Mouse (Mus musculus) midbrain, embryonic 16.5 days (tissue): ENCODE measurements at regions not wholly inside any gene's neighbourhood (a gene's known extent, or its start where the extent isn't known, plus 50 kb on each side); places are given as distances from the start of the nearest gene placed in this dataset.
A peak's percentile ranks its signal among the peaks of the same experiment; 100 is the strongest.

Experiments
- ATAC-seq: fragments of 200-750 bp; cut with Nextera tagmentation; 2 replicates; pipeline ENCODE4 v1.8.0; 2017; ENCODE audit warnings: moderate TSS enrichment
- H3K27ac ChIP-seq: fragments of 300-500 bp; sonication (generic); 2 replicates; pipeline ENCODE4 v1.5.1; 2014; ENCODE audit warnings: mild to moderate bottlenecking, low read length, mixed read lengths
- H3K27me3 ChIP-seq: fragments of 300-500 bp; sonication (generic); 2 replicates; pipeline ENCODE4 v1.6.1; 2014; ENCODE audit warnings: low read depth, low read length, mixed read lengths; ENCODE audit not compliant: control insufficient read depth, insufficient read depth
- H3K36me3 ChIP-seq: fragments of 300-500 bp; sonication (generic); 2 replicates; pipeline ENCODE4 v1.6.1; 2014; ENCODE audit warnings: mild to moderate bottlenecking, low read length, moderate library complexity, mixed read lengths; ENCODE audit not compliant: control insufficient read depth, insufficient read depth
- H3K4me1 ChIP-seq: fragments of 300-500 bp; sonication (generic); 2 replicates; pipeline ENCODE4 v1.6.1; 2014; ENCODE audit warnings: mild to moderate bottlenecking, low read length, mixed read lengths; ENCODE audit not compliant: control insufficient read depth, insufficient read depth
- H3K4me2 ChIP-seq: fragments of 300-500 bp; sonication (generic); 2 replicates; pipeline ENCODE4 v1.6.1; 2014; ENCODE audit warnings: mild to moderate bottlenecking, low read length, mixed read lengths
- H3K4me3 ChIP-seq: fragments of 300-500 bp; sonication (generic); 2 replicates; pipeline ENCODE4 v1.5.1; 2014; ENCODE audit warnings: low read depth, mild to moderate bottlenecking, low read length, moderate library complexity, mixed read lengths
- H3K9ac ChIP-seq: fragments of 300-500 bp; sonication (generic); 2 replicates; pipeline ENCODE4 v1.6.1; 2014; ENCODE audit warnings: low read depth, low read length, mixed read lengths
- H3K9me3 ChIP-seq: fragments of 300-500 bp; sonication (generic); replicated peaks from 2 replicates; pipeline ENCODE4 v1.6.1; 2014; ENCODE audit warnings: mild to moderate bottlenecking, low read length, mixed read lengths; ENCODE audit not compliant: control insufficient read depth, poor library complexity, severe bottlenecking
- WGBS: fragments of 180-500 bp; shearing (Covaris S2); extraction: QIAGEN DNeasy Blood & Tissue Kit; methylation state at CpG from one replicate; pipeline ENCODE4 v1.1.7; 2014; 5-methylcytosine and 5-hydroxymethylcytosine counted together

DNA sequence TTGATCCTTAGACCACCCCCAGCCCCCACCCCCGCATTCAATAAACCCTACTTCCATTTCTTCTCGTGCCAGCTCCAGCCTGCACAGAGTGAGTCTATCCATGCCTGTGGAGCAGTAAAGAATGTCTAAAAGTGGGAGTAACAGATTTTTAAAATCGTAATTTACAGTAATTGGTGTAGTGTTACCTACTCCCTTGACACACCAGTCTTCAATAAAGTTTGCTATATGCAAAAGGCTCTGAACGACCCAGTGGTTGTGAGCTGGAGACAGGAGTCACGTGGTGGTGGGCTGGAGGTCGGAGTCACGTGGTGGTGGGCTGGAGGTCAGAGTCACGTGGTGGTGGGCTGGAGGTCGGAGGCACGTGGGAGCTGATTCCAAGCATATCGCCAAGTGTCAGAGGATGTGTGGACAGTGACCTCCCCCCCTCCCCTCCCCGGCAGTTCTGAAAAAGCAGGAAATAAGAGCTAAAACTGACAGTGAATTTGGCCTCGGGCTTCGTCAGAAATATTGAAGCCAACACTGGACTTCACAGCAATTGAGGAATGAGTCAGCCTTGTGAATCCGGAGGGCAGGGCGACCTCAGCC, 122.2 kb upstream of the Foxn2 start:
- Histone ChIP-seq H3K9me3 (no peaks in the 10 kb centered on the region), H3K36me3 (no peaks in the 10 kb centered on the region), H3K4me3 (no peak overlapping the region), H3K4me1 (no peaks in the 10 kb centered on the region; the same call in 1 of the 2 replicates), H3K9ac (no peak overlapping the region), H3K27ac (no peak overlapping the region), H3K27me3 (no peaks in the 10 kb centered on the region; the same call in 1 of the 2 replicates), H3K4me2 (no peak overlapping the region)
- WGBS, result 83% methylated on average over 16 of the region's 16 CpGs
- ATAC-seq, result no peak

DNA sequence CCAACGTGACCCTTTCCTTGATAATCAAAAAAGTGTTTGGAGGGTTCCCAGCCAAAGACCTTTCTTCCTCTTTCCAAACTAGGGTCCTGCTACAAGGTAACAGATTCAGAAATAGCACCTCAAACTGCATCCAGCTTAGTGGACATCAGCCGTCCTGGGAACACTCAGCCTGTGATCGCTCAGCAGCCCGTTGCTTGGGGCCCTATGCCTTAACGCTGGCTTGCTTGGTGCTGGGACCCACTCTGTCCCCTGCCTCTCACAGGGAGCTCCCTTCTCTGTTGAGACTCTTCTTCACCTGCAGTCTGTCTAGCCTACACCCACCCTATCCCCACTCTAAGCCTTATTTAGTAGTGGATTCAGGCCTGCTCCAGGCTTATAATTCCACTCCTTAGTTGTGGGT, 121.6 kb upstream of the Foxn2 start:
- Histone ChIP-seq H3K9ac (no peak overlapping the region), H3K4me1 (no peaks in the 10 kb centered on the region; the same call in 1 of the 2 replicates), H3K4me3 (no peak overlapping the region), H3K36me3 (no peaks in the 10 kb centered on the region), H3K27ac (no peak overlapping the region), H3K4me2 (no peak overlapping the region), H3K27me3 (peaks cover 3% of the 10 kb centered on the region; the same call in 1 of the 2 replicates), H3K9me3 (no peaks in the 10 kb centered on the region)
- no peak for ATAC-seq
- WGBS, result 72% methylated on average over 5 of the region's 5 CpGs

DNA sequence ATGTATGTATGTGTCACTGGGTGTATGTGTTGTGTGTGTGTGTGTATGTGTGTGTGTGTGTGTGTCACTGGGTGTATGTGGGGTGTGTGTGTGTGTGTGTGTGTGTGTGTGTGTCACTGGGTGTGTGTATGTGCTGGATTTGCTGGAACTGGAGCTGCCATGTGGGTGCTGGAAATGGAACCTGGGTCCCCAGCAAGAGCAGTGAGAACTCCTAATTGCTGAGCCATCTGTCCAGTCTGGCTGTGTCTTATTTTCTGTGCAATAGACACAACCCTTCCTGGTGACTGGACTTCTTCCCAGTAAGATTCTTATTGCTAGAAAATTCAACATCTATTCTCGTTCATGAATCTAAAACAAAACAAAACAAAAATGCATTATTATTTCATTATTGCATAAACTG, 119.8 kb upstream of the Foxn2 start:
- peaks cover 5% of the 10 kb centered on the region; the same call in 1 of the 2 replicates for H3K27me3 ChIP-seq
- ATAC-seq, result no peak
- no peak overlapping the region for H3K27ac ChIP-seq
- peaks cover under 1% of the 10 kb centered on the region; the same call in 1 of the 2 replicates for H3K4me1 ChIP-seq
- no peaks in the 10 kb centered on the region for H3K9me3 ChIP-seq
- no peak overlapping the region for H3K4me3 ChIP-seq
- 82% methylated on average over 1 of the region's 1 CpGs for WGBS
- H3K36me3 ChIP-seq, result no peaks in the 10 kb centered on the region
- H3K4me2 ChIP-seq, result no peak overlapping the region
- no peak overlapping the region for H3K9ac ChIP-seq

DNA sequence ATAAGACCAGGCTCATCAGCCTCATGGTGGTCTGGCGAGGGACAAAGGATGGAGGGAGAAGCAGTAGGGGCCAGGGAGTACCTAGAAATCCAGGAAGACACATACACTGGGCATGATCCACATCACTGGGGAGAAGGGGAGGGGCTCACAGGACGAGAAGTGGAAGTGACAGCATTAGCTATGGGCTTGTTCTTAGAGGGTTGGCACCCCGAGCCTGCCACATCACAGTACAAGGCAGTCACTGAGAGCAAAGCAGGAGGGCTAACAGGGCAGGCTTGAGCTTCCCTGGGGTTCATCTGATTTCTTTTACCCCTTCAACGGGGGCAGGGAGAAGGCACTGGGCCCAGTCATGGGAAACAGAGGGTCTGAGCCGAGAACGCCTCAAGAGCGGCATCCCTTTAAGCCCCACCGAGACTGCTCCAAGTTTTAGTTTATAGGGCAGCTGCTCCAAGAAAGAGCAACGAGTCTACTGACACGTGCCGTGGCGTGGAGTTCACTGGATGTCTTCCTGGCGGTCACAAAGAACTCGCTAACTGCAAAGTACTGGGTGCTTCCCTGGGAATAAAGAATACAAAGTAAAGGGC, 115.1 kb upstream of the Foxn2 start:
- H3K36me3 ChIP-seq, result no peaks in the 10 kb centered on the region
- no peak overlapping the region for H3K4me3 ChIP-seq
- peak; percentile 33 for ATAC-seq
- H3K9ac ChIP-seq, result no peak overlapping the region
- H3K9me3 ChIP-seq, result 0 out of 2 replicates have a peak, but pooled peaks cover under 1% of the 10 kb centered on the region
- WGBS, result 14% methylated on average over 14 of the region's 14 CpGs
- peaks cover 15% of the 10 kb centered on the region for H3K4me1 ChIP-seq
- H3K27ac ChIP-seq, result 0 out of 2 replicates have a peak overlapping the region, but pooled peaks have one; percentile 34
- H3K4me2 ChIP-seq, result no peak overlapping the region
- peaks cover 5% of the 10 kb centered on the region; the same call in 1 of the 2 replicates for H3K27me3 ChIP-seq

DNA sequence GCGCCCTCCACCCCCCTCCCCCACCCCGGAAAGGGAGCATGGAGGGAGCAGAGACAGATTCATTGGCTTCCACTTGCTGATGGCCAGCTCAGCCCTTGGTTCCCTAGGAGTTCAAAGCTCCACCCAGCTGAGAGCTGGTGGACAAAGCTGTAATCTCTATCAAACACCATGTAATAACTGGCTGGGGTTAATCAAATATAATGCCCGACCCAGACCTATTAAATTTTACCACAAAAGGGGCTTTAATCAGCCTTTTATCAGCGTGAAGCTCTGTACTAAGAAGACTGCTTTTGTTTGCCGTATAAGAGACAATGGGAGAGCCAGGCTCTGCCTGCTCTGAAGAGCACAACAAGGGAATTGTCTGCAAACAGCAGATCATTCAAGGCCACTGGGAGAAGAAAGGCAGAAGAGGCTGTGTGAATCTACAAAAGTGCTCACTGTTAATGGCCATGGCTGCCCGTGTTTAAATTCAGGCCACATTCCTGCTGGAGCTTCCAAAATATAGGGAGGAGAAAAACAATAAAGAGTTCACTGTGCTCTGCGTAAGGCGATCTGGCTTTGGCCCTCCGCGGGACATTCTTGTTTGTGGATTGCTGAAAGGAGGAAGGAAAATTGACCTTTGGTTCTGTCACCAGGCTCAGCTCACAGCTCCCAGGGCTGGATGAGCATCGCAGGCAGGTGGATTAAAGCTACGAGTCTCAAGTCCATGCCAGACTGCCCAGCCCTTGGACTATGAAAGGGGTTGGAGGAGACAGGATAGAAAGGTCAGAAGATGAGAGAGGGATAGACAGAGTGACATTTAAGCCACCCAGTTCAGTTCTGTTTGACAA, 114.4 kb upstream of the Foxn2 start:
- 6% methylated on average over 12 of the region's 12 CpGs for WGBS
- peaks cover 15% of the 10 kb centered on the region for H3K4me1 ChIP-seq
- peaks cover 5% of the 10 kb centered on the region; the same call in 1 of the 2 replicates for H3K27me3 ChIP-seq
- H3K4me2 ChIP-seq, result no peak overlapping the region
- 0 out of 2 replicates have a peak overlapping the region, but pooled peaks have one; percentile 8 for H3K9ac ChIP-seq
- H3K27ac ChIP-seq, result 0 out of 2 replicates have a peak overlapping the region, but pooled peaks have one; percentile 34
- no peak overlapping the region for H3K4me3 ChIP-seq
- 0 out of 2 replicates have a peak, but pooled peaks cover 2% of the 10 kb centered on the region for H3K9me3 ChIP-seq
- ATAC-seq, result peak; percentile 69
- H3K36me3 ChIP-seq, result no peaks in the 10 kb centered on the region

DNA sequence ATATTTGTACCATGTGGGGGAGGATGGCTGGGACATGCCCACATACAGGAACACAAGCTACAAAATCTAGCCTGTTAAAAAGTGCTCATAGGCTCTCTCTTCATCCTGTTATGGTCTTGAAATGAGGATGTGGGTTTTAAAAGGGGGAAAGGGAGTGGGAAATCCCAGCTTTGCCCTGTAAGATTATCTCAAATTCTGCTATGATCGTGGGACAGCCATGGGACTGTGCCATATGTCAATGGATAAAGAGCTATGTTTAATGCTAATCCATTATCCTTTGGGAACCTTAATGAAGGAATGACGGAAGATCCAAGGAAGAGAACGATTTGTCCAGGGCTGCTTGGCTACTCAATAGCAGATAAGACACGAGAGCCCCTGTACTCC, 113.8 kb upstream of the Foxn2 start:
- H3K4me2 ChIP-seq, result no peak overlapping the region
- peaks cover 15% of the 10 kb centered on the region for H3K4me1 ChIP-seq
- H3K27me3 ChIP-seq, result peaks cover 5% of the 10 kb centered on the region; the same call in 1 of the 2 replicates
- no peaks in the 10 kb centered on the region for H3K36me3 ChIP-seq
- no peak overlapping the region for H3K9ac ChIP-seq
- WGBS, result 40% methylated on average over 4 of the region's 4 CpGs
- no peak overlapping the region for H3K4me3 ChIP-seq
- H3K9me3 ChIP-seq, result 0 out of 2 replicates have a peak, but pooled peaks cover 2% of the 10 kb centered on the region
- no peak overlapping the region for H3K27ac ChIP-seq
- ATAC-seq, result no peak

DNA sequence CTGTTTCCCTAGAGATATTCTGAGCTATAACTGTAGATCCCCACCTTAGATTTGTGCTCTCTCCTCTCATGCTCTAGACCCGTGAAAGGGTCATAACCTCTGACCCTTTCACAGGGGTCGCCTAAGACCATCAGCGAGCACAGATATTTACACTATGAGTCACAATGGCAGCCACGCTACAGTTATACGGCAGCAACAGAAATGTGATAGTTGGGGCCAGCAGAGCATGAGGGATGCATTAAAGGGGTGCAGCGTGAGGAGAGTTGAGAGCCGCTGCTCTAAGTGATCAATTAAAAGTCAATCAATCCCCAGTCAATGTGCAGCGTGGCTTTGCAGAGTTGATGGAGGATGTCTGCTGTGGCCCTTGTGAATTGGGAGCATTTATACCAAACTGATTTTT, 112.7 kb upstream of the Foxn2 start:
- Histone ChIP-seq H3K27ac (no peak overlapping the region), H3K27me3 (peaks cover 5% of the 10 kb centered on the region; the same call in 1 of the 2 replicates), H3K9ac (no peak overlapping the region), H3K4me1 (peaks cover 15% of the 10 kb centered on the region), H3K4me3 (no peak overlapping the region), H3K4me2 (no peak overlapping the region), H3K9me3 (0 out of 2 replicates have a peak, but pooled peaks cover 2% of the 10 kb centered on the region), H3K36me3 (no peaks in the 10 kb centered on the region)
- WGBS, result 47% methylated on average over 8 of the region's 8 CpGs
- no peak for ATAC-seq

DNA sequence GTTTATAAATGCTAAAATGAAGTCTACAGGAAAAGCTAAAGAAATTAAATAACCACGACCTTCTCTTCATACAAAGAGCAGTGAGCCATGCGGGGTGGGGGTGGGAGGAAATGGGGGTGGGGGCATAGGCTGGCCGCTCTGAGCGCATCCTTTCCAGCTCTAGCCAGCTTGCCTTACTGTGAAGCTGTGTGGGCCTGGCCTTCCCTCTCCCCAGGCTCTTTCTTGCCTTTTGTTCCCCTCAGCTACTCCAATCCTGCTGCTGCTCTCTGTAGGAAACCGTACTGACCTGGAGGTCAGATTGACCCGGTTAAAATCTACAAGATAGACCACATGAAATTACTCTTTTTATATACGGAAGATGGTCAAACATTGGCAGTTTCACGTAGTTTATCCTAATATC, 111.7 kb upstream of the Foxn2 start:
- no peak overlapping the region for H3K27ac ChIP-seq
- no peak overlapping the region for H3K4me3 ChIP-seq
- H3K9ac ChIP-seq, result no peak overlapping the region
- H3K4me2 ChIP-seq, result no peak overlapping the region
- peaks cover 15% of the 10 kb centered on the region for H3K4me1 ChIP-seq
- 12% methylated on average over 8 of the region's 8 CpGs for WGBS
- no peaks in the 10 kb centered on the region for H3K36me3 ChIP-seq
- 0 out of 2 replicates have a peak, but pooled peaks cover 3% of the 10 kb centered on the region for H3K27me3 ChIP-seq
- ATAC-seq, result no peak
- H3K9me3 ChIP-seq, result 0 out of 2 replicates have a peak, but pooled peaks cover 2% of the 10 kb centered on the region
